Mouse (Mus musculus): ENCODE measurements around the gene Dennd4a. TPM values are rescaled to one million over a fixed set of nuclear protein-coding genes. Genes with fewer than 3 reads are reported as not detected.
"Not testable (repeated sequence)": the region's sequence is repeated elsewhere in the genome, so short reads cannot be mapped to it uniquely, and the experiment has no call there.

The Dennd4a gene
- total RNA-seq, 4 experiments from 2014 or later, result 5.7 to 8.5 (median 6.3) TPM

DNA sequence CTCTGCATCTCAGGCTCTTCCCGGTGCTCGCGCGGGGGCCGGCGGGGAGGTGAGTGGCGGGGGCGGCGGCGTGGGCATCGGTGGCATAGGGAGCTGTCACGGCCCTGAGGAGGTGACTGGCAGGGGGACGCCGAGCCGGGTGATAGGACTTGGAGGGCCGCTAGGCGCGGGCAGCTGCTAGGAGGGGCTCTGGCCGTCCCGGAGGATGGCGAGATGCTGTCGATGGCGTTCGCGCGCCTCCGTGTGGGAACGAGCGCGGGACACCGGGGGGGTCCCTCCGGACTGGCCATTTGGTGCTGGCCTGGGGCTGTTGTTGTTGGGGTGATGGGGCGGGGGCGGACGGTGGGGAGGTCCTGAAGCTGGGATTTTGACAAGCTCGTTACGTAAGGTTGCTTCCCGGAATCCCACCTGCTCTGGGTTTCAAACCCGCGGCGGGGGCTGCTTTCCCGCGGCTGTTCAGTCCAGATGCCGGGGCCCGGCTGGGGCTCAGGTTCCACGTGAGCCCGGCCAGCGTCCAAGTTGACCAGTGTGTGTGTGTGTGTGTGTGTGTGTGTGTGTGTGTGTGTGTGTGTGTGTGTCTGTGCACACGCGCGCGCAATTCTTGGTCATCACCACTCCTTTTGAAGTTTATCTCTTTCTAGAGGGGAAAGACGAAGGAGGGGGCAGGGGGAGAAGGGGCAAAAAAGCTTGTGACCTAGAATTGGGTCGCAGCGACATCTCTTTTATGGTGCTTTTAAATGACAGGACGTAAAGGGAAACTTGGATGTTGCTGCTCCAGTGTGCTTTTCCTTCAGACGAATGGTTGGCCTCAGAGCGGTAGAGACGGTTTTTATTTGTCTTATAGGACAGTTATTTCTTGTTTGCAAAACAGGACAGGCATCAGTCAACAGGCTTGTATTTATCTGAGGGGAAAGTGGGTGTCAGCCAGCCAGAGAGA, 666 bp downstream of the Dennd4a start:
- DNase-seq (ENCODE audit: low spot score), result no peak

DNA sequence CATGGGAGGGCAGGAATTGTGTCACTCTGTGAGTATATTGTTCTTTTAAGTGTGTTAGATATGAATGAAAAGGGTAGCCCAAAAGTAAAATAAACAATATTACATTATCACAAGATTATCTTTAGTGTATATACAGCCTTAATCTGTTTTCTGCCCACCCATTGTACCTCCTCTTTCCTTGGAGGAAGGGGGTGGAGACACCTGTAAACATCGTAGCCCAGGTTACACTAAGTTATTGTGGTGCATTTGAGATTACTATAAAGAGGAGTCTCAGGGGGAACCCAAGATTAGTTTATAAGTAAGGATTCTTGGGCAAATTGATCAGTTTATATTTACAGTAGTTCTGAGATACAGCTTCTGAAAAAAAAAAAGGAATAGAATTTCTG, 1.3 kb downstream of the Dennd4a start:
- no peak for DNase-seq (ENCODE audit: low spot score)

DNA sequence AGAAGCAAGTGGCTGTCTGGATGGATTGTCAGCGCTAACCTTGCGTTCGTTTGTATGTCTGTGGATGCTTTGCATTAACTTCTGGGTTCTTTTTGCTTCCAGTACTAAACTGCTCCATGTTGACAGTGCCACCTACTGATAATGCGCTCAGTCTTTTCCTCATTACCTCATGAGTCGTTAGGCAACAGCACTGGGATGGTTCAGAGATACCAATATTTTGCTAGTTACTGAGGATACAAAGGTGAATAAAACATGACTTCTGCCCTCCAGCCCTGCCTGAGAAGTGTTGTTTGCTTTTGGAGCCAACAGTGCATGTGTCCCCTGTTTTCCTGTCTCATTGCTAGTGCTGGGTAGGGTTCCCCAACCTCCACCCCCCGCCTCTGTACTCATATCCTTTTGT, 3.1 kb downstream of the Dennd4a start:
- no peak for DNase-seq (ENCODE audit: low spot score)

DNA sequence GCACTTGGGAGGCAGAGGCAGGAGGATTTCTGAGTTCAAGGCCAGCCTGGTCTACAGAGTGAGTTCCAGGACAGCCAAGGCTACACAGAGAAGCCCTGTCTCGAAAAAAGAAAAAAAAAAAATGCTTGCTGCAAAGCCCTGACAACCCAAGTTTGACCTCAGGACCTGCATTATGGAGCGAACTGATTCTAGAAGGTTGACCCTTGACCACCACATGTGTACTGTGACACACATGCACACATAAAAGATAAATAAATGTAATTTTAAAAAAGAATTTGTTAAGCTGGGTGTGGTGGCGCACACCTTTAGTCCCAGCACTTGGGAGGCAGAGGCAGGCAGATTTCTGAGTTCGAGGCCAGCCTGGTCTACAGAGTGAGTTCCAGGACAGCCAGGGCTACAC, 8.5 kb downstream of the Dennd4a start:
- DNase-seq (ENCODE audit: low spot score), result not testable (repeated sequence)

DNA sequence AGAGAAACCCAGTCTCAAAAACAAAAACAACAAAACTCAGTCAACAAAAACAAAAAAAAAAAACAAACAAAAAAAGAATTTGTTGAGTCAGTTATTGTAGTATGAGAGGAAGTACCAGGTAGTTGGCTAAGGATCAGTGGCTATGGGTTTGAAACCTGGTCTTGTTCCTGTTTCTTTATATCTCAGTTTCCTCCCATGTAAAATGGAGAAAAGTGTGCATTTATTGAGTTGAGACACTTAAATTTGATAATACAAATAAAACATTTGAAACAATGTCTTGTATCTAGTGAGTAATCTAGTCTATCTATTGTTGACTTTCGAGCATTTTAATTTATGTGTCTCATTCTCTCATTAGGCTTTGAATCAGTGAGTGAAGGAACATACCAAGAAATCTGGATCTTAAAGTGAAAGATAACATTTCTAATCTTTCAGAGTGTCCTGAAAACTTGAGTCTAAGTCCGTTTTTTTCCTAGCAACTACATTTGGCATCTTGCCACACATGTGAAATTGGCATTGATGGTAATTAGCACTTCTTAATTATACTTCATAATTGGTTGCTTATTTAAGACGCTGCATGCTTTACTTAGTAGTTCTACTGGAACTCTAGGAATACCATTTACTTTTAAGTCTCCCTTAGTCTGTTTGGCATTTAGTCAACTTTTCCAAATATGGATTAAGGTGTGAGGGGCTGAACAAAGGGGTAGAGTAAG, 9.1 kb downstream of the Dennd4a start:
- no peak for DNase-seq (ENCODE audit: low spot score)

DNA sequence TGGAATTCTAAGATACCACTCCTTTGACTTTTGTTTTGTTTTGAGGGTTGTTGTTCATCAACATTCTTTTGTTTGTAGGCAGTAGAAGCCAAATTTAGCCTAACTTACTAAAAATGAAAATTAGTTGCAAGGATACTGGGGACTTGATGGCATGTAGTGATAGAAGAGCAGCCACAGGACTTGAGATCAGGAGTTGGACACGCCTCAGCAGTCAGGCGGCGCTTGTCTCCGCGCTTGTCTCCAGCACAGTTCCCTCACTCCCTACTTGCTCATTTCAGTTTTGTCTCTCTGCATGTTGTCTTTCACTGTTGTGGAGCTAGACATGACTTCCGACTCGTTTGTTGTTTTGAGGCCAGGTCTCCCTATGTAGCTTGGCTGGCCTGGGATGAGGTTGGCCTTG, 11.1 kb downstream of the Dennd4a start:
- no peak for DNase-seq (ENCODE audit: low spot score)

DNA sequence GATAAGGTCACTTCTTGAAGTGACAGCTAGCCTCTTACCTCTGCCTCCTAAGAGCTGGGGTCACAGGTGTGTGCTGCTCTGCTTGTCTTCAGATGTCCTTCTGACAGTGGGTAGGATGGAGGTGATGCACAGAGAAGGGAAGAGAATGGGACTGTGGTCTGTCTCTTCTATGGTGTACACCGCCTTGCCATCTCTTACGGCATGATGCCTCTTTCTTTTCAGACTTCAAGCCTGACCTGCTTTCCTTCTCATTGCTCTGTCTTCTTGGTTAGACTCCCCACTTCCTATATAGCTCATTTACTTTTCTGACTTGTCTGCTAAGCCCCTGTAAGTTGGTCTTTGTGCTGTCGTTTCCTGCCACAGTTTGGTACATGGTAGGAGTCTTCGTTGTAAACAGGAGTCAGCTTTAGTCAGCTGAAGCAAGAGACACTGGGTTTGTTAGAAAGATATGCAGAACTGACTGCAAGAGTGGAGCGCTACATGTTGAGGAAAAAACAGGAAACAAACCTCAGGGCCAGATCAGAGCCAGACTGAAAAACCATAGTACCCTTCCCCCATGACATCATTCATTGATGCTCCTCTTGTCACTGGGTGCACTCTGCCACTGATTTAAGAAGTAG, 13.4 kb downstream of the Dennd4a start:
- DNase-seq (ENCODE audit: low spot score), result no peak

DNA sequence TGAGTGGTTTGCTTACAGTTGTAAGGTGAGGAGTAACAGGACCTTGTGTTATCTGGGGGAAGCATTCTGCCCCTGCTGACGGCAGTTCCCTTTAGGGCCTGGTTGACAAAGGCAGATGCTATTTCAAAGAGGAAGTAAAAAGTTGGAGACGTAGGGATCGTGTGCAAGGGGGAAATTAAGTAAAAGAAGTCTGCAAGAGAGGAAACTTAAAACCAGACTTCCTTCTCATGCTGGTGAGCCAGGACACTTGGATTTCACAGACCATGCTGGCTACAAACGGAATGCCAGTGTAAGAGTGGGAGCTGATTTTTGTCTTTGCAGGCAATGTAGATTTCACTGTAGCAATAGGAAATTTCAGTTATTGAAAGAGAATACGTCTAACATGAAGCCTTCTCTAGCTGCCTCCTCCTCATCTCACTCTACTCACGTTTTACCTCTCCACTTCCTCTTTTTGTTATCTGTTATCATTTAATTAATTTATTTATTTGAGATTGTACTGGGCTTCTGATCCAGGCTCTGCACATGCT, 19.0 kb downstream of the Dennd4a start:
- DNase-seq (ENCODE audit: low spot score), result peak; percentile 20

DNA sequence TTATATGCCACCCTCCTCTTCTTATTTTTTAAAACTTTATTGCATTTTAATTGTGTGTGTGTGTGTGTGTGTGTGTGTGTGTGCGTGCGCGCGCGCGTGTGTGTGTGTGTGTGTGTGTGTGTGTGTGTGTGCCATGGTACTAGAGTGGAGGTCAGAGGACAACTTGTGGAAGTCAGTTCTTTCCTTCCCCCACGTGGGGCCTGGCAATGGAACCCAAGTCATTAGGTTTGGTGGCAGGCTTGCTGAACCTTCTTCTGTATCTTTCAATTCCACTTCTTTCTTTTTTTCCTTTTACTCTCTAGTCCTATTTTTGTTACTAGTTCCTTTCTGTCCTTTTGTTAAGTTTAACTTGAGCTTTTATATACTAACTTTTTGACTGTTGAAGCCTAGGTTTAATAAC, 19.5 kb downstream of the Dennd4a start:
- no peak for DNase-seq (ENCODE audit: low spot score)

DNA sequence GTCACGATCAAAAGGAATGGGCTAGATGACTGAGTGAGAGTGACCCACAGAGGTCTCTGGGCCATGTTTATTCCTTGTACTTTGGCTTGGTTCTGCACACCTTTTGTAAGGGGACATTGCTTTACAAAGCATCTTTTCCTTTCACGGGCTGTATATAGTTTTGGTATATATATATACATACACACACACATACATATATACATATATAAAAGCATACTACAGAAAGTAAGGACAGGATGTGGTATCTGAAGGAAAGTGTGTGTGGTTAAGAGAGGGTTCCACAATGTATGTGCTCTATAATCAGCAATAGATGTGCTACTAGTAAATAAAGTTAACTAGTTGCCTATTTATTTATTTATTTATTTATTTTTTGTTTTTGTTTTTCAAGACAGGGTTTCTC, 20.6 kb downstream of the Dennd4a start:
- DNase-seq (ENCODE audit: low spot score), result no peak

DNA sequence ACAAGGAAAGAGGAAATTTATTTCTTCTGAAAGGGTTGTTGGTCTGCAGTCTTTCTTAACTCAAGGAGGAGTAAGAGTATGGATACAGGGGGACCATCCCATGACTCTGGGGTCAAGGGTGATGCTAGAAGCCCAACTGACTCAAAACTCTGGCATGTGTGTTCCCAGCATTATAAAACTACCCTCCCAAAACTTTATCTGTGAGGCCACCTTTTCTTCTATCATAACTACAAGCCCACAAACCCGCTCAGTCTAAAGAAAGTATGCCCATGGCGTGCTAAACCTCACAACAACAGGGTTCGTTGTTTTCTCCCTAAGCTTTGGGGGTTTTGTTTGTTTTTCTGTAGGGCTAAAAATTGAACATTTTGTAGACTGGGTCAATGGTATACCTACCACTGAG, 23.3 kb downstream of the Dennd4a start:
- DNase-seq (ENCODE audit: low spot score), result no peak

DNA sequence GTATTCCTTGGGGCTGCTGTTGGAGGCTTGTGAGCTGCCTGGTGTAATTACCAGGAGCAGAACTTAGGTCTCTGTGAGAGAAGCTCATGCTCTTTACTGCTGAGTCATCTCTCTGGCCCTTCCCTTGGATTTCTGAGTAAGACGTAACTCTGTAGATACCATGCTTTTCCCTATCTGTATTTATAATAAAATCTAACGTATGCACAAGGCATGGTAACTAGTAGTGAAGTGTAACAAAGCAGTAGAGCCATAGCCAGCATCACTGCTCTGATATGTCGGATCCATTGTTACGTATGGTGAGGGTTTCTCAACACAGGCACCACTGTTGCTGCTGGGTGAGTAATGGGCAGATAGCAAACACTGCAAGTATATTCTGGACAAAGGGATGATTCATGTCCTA, 34.2 kb downstream of the Dennd4a start:
- no peak for DNase-seq (ENCODE audit: low spot score)

DNA sequence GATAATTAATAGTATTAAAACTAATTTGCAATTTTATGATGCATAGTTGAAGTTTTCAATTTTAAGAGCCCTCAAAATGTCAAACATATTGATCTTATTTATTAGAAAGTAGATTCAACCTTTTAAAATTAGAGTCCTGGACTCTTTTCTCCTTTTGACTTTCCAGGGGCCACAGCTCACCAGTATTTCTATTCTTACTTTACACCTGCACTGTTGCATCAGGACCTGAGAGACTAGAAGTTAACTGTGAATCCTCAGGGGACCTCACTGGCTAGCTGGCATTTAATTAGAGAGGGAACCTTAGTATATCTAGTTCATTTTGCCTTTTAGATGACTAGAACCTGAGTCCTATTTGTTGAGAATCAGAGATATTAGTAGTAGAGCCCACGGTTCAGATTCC, 38.4 kb downstream of the Dennd4a start:
- DNase-seq (ENCODE audit: low spot score), result no peak

DNA sequence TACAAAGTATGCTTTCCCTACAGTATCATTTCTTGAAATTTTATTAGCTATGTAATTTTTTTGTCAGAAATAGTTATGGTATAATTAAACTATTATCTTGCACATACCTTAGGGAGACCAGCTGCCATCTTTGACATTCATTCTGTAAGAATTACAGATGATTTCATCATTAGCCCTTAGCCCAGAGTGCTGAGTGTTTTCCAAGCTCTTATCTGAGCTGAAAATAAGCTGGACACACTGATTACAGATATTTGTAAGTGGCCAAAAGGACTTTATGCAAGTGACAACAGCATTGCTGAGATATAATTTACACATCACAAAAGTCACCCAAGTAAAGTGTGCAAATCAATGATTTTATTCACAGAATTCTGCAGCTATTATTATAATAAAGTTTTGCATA, 48.9 kb downstream of the Dennd4a start:
- DNase-seq (ENCODE audit: low spot score), result no peak

DNA sequence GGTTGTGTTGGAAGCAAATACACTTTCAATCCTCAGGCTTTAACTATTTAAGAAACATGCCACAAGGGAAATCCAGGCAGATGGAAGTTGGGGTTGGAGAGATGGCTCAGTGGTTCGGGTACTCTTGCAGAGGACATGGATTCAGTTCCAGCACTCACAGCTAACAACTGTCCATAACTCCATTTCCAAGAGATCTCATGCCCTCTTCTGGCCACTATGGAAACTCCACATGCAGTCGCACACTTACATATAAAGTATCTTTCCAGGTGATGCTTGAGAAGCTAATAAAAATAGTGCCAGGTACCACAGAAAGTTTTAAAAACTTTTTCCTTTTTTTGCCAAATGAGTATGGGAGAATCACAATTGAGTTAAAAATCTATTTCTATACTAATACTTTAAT, 51.5 kb downstream of the Dennd4a start:
- no peak for DNase-seq (ENCODE audit: low spot score)

DNA sequence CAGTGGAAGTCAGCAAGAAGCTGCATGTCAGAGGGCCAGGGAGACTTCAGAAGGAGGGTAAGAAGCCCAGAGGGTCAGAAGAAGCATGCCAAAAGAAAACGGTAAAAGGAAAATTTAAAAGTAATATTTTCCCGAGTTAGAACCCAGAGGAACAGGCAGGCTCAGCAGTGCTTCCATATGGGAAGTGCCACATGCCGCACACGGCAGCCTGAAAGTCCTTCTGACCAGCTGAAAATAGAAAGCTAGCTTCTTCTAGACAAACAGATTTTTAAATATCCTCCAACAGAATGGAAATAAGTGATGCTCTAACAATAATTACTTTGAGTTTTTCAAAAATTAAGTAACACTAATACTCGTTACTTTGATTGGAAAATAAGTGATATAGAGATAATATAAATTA, 74.9 kb downstream of the Dennd4a start:
- no peak for DNase-seq (ENCODE audit: low spot score)

DNA sequence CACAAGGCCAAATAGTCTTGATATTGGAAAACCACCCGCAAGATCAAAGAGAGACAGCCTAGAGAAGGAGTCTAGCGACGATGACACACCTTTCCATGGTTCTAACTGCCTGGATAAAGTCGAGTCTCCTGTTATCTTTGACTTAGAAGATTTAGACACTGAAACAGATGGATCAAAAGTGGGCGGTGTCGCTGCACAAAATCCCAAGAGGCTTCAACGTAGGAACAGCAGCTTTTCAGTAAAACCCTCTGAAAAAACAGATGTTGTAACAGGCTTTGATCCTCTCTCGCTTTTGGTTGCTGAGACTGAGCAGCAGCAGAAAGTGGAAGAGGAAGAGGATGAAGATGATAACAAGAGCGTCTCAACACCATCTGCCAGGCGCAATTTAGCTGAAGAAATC, 85.5 kb downstream of the Dennd4a start:
- DNase-seq (ENCODE audit: low spot score), result no peak

DNA sequence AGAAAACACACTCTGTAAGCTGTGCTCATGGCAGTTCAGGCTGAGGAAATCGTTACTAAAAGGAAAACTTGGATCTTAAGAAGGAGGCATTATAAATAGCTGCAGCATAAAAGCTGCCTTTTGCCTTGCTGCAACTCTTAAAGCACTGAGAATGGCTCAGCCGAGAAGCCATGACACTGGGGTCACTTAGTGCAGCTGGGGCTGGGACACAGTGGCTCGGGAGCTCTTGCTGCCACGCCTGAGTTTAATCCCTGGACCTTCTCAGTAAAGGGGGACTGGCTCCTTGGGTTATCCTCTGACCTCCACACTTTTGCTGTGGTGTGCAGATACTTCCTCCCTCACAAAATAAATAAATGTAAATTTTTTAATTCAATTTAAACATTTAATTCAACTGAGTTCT, 91.7 kb downstream of the Dennd4a start:
- no peak for DNase-seq (ENCODE audit: low spot score)

DNA sequence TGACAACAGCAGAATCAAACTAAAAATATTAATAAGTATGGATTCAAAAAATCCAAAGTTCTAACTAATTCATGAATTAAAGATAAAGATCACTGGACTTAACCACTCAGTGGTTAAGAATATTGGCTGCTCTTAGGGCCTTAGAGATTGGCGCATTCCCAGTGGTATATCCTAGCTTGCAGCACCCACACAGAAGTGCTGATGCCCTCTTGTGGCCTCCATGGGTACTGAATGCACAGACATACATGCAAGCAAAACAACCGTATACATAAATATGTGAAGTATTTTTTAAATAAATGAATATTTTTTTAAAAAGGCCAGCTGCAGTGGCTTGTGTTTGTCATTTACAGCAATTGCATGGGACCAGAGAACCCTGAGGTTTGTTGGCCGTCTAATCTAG, 92.2 kb downstream of the Dennd4a start:
- DNase-seq (ENCODE audit: low spot score), result peak; percentile 71

DNA sequence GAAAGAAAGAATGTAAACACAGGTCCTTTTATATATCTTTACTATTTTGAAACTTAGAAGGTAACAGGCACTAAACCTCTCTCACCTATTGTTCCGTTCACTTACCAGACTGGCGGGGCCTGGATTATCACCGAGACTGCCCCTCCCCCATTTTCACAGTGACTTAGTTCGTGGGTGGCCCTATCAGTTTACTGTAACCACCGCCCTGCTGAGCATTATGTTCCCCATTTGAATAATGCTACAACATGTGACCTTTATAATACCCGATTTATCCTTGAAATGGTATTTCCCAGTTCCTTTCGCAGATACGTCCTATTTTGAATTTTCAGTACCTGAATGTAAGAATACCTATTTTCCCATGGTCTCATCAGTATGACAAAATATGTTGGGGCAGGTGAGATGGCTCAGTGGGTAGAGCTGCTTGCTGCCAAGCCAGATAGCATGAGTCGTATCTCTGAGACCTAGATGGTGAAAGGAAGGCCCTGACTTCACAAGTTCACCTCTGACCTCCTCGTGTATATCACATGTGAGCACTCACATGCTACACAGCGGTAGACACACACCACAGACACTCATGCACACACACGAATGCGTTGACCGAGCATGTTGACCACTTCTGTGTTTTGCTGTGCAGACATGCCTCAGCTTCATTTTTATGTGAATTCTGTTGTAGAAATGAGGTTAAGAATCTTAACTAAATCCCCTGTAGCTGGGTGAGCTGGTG, 93.9 kb downstream of the Dennd4a start:
- DNase-seq (ENCODE audit: low spot score), result no peak

DNA sequence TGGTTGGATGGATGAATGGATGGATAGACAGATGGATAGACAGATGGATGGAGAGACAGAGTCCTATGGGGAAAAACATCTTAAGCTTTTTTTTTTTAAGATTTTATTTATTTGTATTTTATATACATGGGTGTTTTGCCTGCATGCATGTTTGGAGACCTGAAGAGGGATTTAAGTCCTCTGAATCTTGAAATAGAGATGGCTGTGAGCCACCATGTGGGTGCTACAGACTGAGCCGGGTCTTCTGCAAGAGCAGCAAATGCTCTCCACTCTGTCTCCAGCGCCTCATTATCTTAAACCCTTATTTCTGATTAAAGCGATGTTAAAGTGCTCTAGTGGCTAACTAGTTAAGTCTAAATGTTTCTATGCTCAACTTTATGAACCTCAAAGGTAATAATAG, 96.3 kb downstream of the Dennd4a start:
- no peak for DNase-seq (ENCODE audit: low spot score)

DNA sequence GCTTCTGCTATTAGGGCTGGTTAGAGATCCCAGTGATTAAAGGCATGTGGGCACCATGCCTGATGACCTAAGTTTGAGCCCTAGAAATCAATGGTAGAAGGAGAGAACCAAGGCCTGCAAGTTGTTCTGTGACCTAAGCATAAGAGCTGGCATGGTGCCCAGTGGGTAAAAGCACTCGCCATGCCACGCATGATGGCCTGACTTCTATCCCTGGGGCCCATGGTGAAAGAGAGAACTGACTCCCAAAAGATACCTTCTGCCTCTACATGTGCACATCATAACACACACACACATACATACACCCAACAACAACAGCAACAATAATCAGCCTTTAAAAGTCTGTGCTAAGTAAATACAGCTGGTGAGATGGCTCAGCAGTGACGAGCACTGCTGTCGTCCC, 102.3 kb downstream of the Dennd4a start:
- no peak for DNase-seq (ENCODE audit: low spot score)

Measured in heart, adult 8-10 months (tissue).